Mouse (Mus musculus): Measurements from ENCODE around the gene Slc22a8. TPM values are rescaled to one million over a fixed set of nuclear protein-coding genes. Genes with fewer than 3 reads are reported as not detected.

The Slc22a8 gene
- polyA plus RNA-seq, 1 experiment from 2014 or later = not detected

DNA sequence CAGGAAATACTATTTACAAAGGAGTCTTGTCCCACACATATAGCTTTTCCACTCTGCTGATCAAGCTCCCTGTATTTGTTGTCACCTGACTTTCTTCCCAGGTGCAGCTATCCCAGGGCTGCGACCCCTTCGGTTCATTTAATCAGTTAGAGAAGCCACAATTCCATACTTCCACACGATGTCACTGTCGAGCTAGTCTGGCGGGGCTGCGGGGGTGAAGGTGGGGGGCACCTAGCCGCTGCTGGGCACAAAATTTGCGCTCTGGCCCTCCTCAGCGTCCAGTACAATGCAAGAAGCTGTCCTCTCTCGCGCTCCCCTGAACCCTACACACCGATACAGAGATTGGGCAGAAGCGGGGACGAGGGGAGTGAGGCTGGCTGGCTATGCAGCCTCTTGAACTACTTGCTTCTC, 21.6 kb upstream of the Slc22a8 start:
- H3K36me3 ChIP-seq (ENCODE audit: control insufficient read depth, insufficient read depth, low read length) = no peaks in the 10 kb centered on the region
- ATAC-seq (ENCODE audit: insufficient number of reproducible peaks, insufficient read depth, low FRiP score, low read depth) = peak; percentile 31; the same call in 1 of the 2 replicates
- H3K4me2 ChIP-seq (ENCODE audit: low read length) = peak overlapping the region; percentile 69
- H3K4me1 ChIP-seq (ENCODE audit: control insufficient read depth in 2 of 2, insufficient read depth in 2 of 2, low read length in 2 of 2) = peaks cover 3 to 12% of the 10 kb centered on the region in 2 experiments
- H3K27ac ChIP-seq (replicated peaks in 1 of 2; ENCODE audit: control insufficient read depth in 1 of 2, insufficient read depth in 1 of 2, low read depth in 2 of 2, low read length in 2 of 2) = no peak overlapping the region
- WGBS = 7% methylated on average over 14 of the region's 14 CpGs
- no peaks in the 10 kb centered on the region for H3K9me3 ChIP-seq (ENCODE audit: control insufficient read depth, low read length)
- H3K9ac ChIP-seq (ENCODE audit: low read length) = peak overlapping the region; percentile 52
- no peaks in the 10 kb centered on the region for H3K27me3 ChIP-seq (ENCODE audit: control insufficient read depth, insufficient read depth, low read length)
- H3K4me3 ChIP-seq (ENCODE audit: control insufficient read depth in 1 of 2, insufficient read depth in 1 of 2, low read depth in 1 of 2, low read length in 2 of 2) = peak overlapping the region; percentile 26 to 31

DNA sequence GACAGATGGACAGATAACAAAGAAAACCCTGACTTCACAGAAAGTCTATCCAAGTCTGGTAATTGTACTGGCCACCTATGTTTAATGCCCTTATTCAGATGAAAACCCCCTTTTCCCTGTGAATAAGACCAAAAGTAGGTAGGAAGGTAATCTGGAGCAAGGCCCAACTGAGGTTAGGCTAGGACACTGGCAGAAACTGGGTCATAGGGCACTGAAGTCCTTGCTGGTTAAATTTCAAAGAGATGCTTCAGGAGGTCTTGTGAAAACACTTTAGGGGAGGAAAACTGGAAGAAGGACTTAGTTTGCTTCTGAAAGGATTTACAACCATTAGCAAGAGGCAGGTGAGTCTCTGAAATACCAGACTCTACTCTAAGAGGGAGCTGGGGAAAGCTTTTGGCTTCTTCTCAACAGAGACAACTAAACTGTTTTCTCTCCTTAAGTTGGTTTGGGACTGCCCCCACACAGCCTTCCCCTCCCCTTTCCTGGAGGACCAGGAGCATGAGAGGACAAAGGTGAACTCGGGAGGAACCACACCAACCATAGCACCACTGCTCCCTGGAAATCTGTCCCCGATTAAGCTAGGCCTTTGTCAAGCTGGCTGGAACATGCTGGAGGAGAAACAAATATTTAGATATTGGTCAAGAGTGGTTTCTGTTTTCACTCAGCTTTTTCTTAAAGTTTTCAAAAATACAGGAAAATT, 20.6 kb upstream of the Slc22a8 start:
- H3K9me3 ChIP-seq (ENCODE audit: control insufficient read depth, low read length) = no peaks in the 10 kb centered on the region
- WGBS = 61% methylated on average over 2 of the region's 2 CpGs
- ATAC-seq (ENCODE audit: insufficient number of reproducible peaks, insufficient read depth, low FRiP score, low read depth) = no peak
- no peak overlapping the region for H3K27ac ChIP-seq (replicated peaks in 1 of 2; ENCODE audit: control insufficient read depth in 1 of 2, insufficient read depth in 1 of 2, low read depth in 2 of 2, low read length in 2 of 2)
- no peak overlapping the region for H3K4me2 ChIP-seq (ENCODE audit: low read length)
- H3K36me3 ChIP-seq (ENCODE audit: control insufficient read depth, insufficient read depth, low read length) = no peaks in the 10 kb centered on the region
- peaks cover 0 to 7% of the 10 kb centered on the region in 2 experiments; a peak in 2 of 4 replicates for H3K4me1 ChIP-seq (ENCODE audit: control insufficient read depth in 2 of 2, insufficient read depth in 2 of 2, low read length in 2 of 2)
- H3K9ac ChIP-seq (ENCODE audit: low read length) = no peak overlapping the region
- H3K4me3 ChIP-seq (ENCODE audit: control insufficient read depth in 1 of 2, insufficient read depth in 1 of 2, low read depth in 1 of 2, low read length in 2 of 2) = no peak overlapping the region
- no peaks in the 10 kb centered on the region for H3K27me3 ChIP-seq (ENCODE audit: control insufficient read depth, insufficient read depth, low read length)

DNA sequence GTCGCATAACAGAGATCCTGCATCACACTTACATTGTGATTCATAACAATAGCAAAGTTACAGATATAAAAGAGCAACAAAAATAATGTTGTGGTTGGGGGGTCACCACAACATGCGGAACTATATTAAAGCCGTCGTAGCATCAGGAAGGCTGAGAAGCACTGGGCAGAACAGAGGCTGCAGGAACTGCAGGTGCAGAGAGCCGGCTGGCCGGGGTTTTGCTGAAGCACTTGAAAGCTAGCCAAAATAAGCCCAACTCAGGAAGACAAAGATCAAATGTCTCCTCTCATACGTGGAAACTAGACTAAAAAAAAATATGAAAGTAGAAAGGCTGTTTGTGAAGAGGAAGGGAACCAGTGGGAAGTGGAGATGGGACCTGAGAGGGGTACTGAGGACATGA, 19.3 kb upstream of the Slc22a8 start:
- Histone ChIP-seq H3K4me1 (ENCODE audit: control insufficient read depth in 2 of 2, insufficient read depth in 2 of 2, low read length in 2 of 2) (peaks cover 0 to 7% of the 10 kb centered on the region in 2 experiments; a peak in 2 of 4 replicates), H3K27ac (replicated peaks in 1 of 2; ENCODE audit: control insufficient read depth in 1 of 2, insufficient read depth in 1 of 2, low read depth in 2 of 2, low read length in 2 of 2) (no peak overlapping the region), H3K4me3 (ENCODE audit: control insufficient read depth in 1 of 2, insufficient read depth in 1 of 2, low read depth in 1 of 2, low read length in 2 of 2) (no peak overlapping the region), H3K4me2 (ENCODE audit: low read length) (no peak overlapping the region), H3K9me3 (ENCODE audit: control insufficient read depth, low read length) (no peaks in the 10 kb centered on the region), H3K36me3 (ENCODE audit: control insufficient read depth, insufficient read depth, low read length) (no peaks in the 10 kb centered on the region), H3K9ac (ENCODE audit: low read length) (no peak overlapping the region), H3K27me3 (ENCODE audit: control insufficient read depth, insufficient read depth, low read length) (no peaks in the 10 kb centered on the region)
- 55% methylated on average over 7 of the region's 7 CpGs for WGBS
- no peak for ATAC-seq (ENCODE audit: insufficient number of reproducible peaks, insufficient read depth, low FRiP score, low read depth)

DNA sequence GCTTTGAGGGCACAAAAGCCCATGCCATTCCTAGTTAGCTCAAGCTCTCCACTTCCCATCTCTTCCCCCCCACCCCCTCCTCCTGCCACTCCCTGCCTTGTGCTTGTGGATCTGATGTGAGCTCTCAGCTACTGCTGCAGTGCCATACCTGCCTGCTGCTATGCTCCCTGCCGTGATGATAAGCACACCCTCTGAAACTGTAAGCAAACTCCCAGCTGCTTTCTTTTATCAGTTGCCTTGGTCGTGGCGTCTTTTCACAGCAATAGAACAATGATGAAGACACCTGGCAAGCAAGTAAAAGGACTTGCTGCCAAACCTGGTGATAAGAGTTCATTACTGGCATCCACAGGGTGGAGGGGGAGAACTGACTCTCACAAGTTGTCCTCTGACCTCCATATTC, 18.6 kb upstream of the Slc22a8 start:
- H3K36me3 ChIP-seq (ENCODE audit: control insufficient read depth, insufficient read depth, low read length) = no peaks in the 10 kb centered on the region
- no peaks in the 10 kb centered on the region for H3K9me3 ChIP-seq (ENCODE audit: control insufficient read depth, low read length)
- H3K4me1 ChIP-seq (ENCODE audit: control insufficient read depth in 2 of 2, insufficient read depth in 2 of 2, low read length in 2 of 2) = peaks cover 0 to 7% of the 10 kb centered on the region in 2 experiments; a peak in 2 of 4 replicates
- H3K4me3 ChIP-seq (ENCODE audit: control insufficient read depth in 1 of 2, insufficient read depth in 1 of 2, low read depth in 1 of 2, low read length in 2 of 2) = no peak overlapping the region
- WGBS = 12% methylated on average over 3 of the region's 3 CpGs
- no peaks in the 10 kb centered on the region for H3K27me3 ChIP-seq (ENCODE audit: control insufficient read depth, insufficient read depth, low read length)
- H3K9ac ChIP-seq (ENCODE audit: low read length) = no peak overlapping the region
- ATAC-seq (ENCODE audit: insufficient number of reproducible peaks, insufficient read depth, low FRiP score, low read depth) = no peak
- H3K27ac ChIP-seq (replicated peaks in 1 of 2; ENCODE audit: control insufficient read depth in 1 of 2, insufficient read depth in 1 of 2, low read depth in 2 of 2, low read length in 2 of 2) = no peak overlapping the region
- H3K4me2 ChIP-seq (ENCODE audit: low read length) = no peak overlapping the region

DNA sequence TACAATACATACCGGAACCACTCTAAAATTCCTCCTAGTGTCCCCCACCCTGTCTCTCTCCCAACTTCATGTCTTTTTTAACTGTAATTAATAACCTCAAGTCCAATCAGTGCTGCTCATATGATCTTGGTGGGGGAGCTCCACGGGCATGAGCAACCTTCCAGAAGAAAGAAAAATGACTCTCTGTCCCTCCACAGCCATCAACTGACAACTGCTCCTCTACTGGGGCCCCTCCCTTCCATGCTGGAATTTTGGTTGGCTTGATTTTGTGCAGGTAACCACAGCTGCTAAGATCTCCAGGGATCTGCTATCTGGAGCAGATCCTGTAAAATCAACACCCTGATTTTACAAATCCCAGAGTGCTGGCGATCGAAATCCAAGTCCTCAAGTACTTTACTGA, 13.6 kb upstream of the Slc22a8 start:
- Histone ChIP-seq H3K4me1 (ENCODE audit: control insufficient read depth in 2 of 2, insufficient read depth in 2 of 2, low read length in 2 of 2) (peaks cover 2% of the 10 kb centered on the region in 2 experiments; a peak in 1 of 4 replicates), H3K9me3 (ENCODE audit: control insufficient read depth, low read length) (no peaks in the 10 kb centered on the region), H3K36me3 (ENCODE audit: control insufficient read depth, insufficient read depth, low read length) (no peaks in the 10 kb centered on the region), H3K4me3 (ENCODE audit: control insufficient read depth in 1 of 2, insufficient read depth in 1 of 2, low read depth in 1 of 2, low read length in 2 of 2) (no peak overlapping the region), H3K27me3 (ENCODE audit: control insufficient read depth, insufficient read depth, low read length) (no peaks in the 10 kb centered on the region), H3K27ac (replicated peaks in 1 of 2; ENCODE audit: control insufficient read depth in 1 of 2, insufficient read depth in 1 of 2, low read depth in 2 of 2, low read length in 2 of 2) (no peak overlapping the region), H3K4me2 (ENCODE audit: low read length) (no peak overlapping the region), H3K9ac (ENCODE audit: low read length) (no peak overlapping the region)
- WGBS = 69% methylated on average over 4 of the region's 4 CpGs
- ATAC-seq (ENCODE audit: insufficient number of reproducible peaks, insufficient read depth, low FRiP score, low read depth) = no peak

DNA sequence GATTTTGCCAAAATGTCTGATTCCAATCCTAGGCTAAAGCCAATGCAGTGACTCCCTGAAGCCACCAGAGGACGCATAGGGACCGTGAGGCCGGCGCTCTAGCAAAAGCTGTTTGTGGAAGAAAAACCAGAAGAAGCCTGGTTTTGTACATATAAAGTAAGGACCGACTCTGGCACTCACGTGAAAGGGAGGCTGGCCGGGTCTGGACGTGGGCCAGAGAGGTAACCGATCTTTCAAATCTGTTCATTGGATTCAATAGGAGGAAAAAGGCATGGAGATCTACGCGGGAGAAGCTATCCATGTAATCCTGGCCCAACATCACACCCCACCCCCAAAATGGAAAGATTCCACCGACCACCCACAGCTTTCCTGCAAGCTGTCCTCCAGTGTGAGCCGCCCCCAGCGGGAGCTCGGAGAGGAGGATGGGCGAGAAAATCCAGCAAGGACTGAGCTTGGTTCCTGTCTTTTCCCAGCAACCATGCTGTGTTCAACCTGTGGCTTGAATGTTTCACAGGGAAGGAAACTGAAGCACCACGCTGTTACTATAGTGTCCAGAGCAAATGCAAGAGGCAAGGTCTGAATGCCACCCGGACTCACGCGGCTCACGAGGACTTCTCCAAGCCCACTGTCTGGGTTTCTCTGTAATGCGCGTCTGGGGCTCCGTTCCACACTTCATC, 12.6 kb upstream of the Slc22a8 start:
- H3K4me3 ChIP-seq (ENCODE audit: control insufficient read depth in 1 of 2, insufficient read depth in 1 of 2, low read depth in 1 of 2, low read length in 2 of 2) = peak overlapping the region; percentile 32 to 35
- 6% methylated on average over 24 of the region's 24 CpGs for WGBS
- no peaks in the 10 kb centered on the region for H3K36me3 ChIP-seq (ENCODE audit: control insufficient read depth, insufficient read depth, low read length)
- H3K4me2 ChIP-seq (ENCODE audit: low read length) = peak overlapping the region; percentile 89
- no peak overlapping the region for H3K27ac ChIP-seq (replicated peaks in 1 of 2; ENCODE audit: control insufficient read depth in 1 of 2, insufficient read depth in 1 of 2, low read depth in 2 of 2, low read length in 2 of 2)
- H3K9me3 ChIP-seq (ENCODE audit: control insufficient read depth, low read length) = no peaks in the 10 kb centered on the region
- H3K4me1 ChIP-seq (ENCODE audit: control insufficient read depth in 2 of 2, insufficient read depth in 2 of 2, low read length in 2 of 2) = 0 out of 4 replicates have a peak, but pooled peaks cover 0 to 2% of the 10 kb centered on the region in 2 experiments
- no peaks in the 10 kb centered on the region for H3K27me3 ChIP-seq (ENCODE audit: control insufficient read depth, insufficient read depth, low read length)
- peak overlapping the region; percentile 68 for H3K9ac ChIP-seq (ENCODE audit: low read length)
- ATAC-seq (ENCODE audit: insufficient number of reproducible peaks, insufficient read depth, low FRiP score, low read depth) = no peak; the same call in 1 of the 2 replicates

DNA sequence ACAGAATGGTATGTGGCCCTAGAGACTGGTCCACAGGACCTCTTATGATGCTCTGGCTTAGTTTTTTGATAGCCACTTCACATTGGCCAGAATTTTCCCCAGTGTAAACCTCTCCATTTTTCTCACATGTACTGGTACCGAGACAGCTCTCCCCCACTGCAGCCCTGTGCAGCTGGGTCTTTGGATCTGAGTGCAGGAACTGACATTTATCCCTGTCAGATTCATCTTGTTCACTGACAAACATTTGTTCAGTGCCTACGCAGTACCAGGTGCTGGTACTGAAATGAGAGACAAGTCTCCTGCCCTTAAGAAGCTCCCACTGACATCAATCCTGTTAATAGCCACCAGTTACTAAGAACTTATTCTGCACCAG, 12.1 kb upstream of the Slc22a8 start:
- H3K27ac ChIP-seq (replicated peaks in 1 of 2; ENCODE audit: control insufficient read depth in 1 of 2, insufficient read depth in 1 of 2, low read depth in 2 of 2, low read length in 2 of 2) = no peak overlapping the region
- no peak for ATAC-seq (ENCODE audit: insufficient number of reproducible peaks, insufficient read depth, low FRiP score, low read depth)
- 0 out of 2 replicates have a peak overlapping the region, but pooled peaks have one; percentile 68 for H3K9ac ChIP-seq (ENCODE audit: low read length)
- 0 out of 4 replicates have a peak, but pooled peaks cover 0 to 2% of the 10 kb centered on the region in 2 experiments for H3K4me1 ChIP-seq (ENCODE audit: control insufficient read depth in 2 of 2, insufficient read depth in 2 of 2, low read length in 2 of 2)
- peak overlapping the region; percentile 89 for H3K4me2 ChIP-seq (ENCODE audit: low read length)
- H3K4me3 ChIP-seq (ENCODE audit: control insufficient read depth in 1 of 2, insufficient read depth in 1 of 2, low read depth in 1 of 2, low read length in 2 of 2) = peak overlapping the region; percentile 32 to 35; a peak in 1 of 4 replicates
- no peaks in the 10 kb centered on the region for H3K27me3 ChIP-seq (ENCODE audit: control insufficient read depth, insufficient read depth, low read length)
- 59% methylated on average over 2 of the region's 2 CpGs for WGBS
- no peaks in the 10 kb centered on the region for H3K9me3 ChIP-seq (ENCODE audit: control insufficient read depth, low read length)
- no peaks in the 10 kb centered on the region for H3K36me3 ChIP-seq (ENCODE audit: control insufficient read depth, insufficient read depth, low read length)
